Mouse (Mus musculus) forebrain, embryonic 11.5 days (tissue): ENCODE data around the gene Vdac1. TPM values are rescaled to one million over a fixed set of nuclear protein-coding genes. Genes with fewer than 3 reads are reported as not detected.
A peak's percentile ranks its signal among the peaks of the same experiment; 100 is the strongest.
"Not testable (repeated sequence)": the region's sequence is repeated elsewhere in the genome, so short reads cannot be mapped to it uniquely, and the experiment has no call there.

Experiments used
- ATAC-seq: fragments of 200-750 bp; cut with Nextera tagmentation; replicated peaks from 2 replicates; pipeline ENCODE4 v1.8.0; 2017; ENCODE audit warnings: moderate TSS enrichment; ENCODE audit not compliant: low FRiP score
- DNase-seq: peaks from one replicate; pipeline ENCODE4 v3.0.0-alpha.2; 2017; ENCODE audit warnings: low spot score
- H3K27ac ChIP-seq: fragments of 300-500 bp; sonication (generic); 2 replicates; pipeline ENCODE4 v1.5.1; 2014; ENCODE audit warnings: low read depth, low read length
- H3K27me3 ChIP-seq: fragments of 300-500 bp; sonication (generic); 2 replicates; pipeline ENCODE4 v1.6.1; 2014; ENCODE audit warnings: mild to moderate bottlenecking, low read length, mixed read lengths; ENCODE audit not compliant: control insufficient read depth, insufficient read depth
- H3K36me3 ChIP-seq: fragments of 300-500 bp; sonication (generic); 2 replicates; pipeline ENCODE4 v1.6.1; 2014; ENCODE audit warnings: mild to moderate bottlenecking, low read length, moderate library complexity, mixed read lengths; ENCODE audit not compliant: control insufficient read depth, insufficient read depth
- H3K4me1 ChIP-seq: fragments of 300-500 bp; sonication (generic); replicated peaks from 2 replicates; pipeline ENCODE4 v1.6.1; 2014; ENCODE audit warnings: low read length, mixed read lengths; ENCODE audit not compliant: control insufficient read depth, insufficient read depth
- H3K4me2 ChIP-seq: fragments of 300-500 bp; sonication (generic); 2 replicates; pipeline ENCODE4 v1.6.1; 2014; ENCODE audit warnings: low read depth, mild to moderate bottlenecking, low read length, moderate library complexity, mixed read lengths; ENCODE audit not compliant: severe bottlenecking
- H3K4me3 ChIP-seq: fragments of 300-500 bp; sonication (generic); 2 replicates; pipeline ENCODE4 v1.5.1; 2014; ENCODE audit warnings: low read depth, low read length
- H3K9ac ChIP-seq: fragments of 300-500 bp; sonication (generic); 2 replicates; pipeline ENCODE4 v1.6.1; 2014; ENCODE audit warnings: low read length
- H3K9me3 ChIP-seq: fragments of 300-500 bp; sonication (generic); 2 replicates; pipeline ENCODE4 v1.6.1; 2016; ENCODE audit warnings: low read length, mixed read lengths; ENCODE audit not compliant: control insufficient read depth
- WGBS: fragments of 180-500 bp; shearing (Covaris S2); extraction: QIAGEN DNeasy Blood & Tissue Kit; methylation state at CpG from one replicate; pipeline ENCODE4 v1.1.7; 2014; 5-methylcytosine and 5-hydroxymethylcytosine counted together
- polyA plus RNA-seq: library from polyadenylated mRNA; unstranded; fragments of >200 nt; fragmentation: Nextera tagmentation; extraction: Ambion mirVana; gene quantifications from 2 replicates; pipeline ENCODE4 v1.2.1, GENCODE M21; 2014

Vdac1 gene
- polyA plus RNA-seq, 1 experiment from 2014 or later: 198 TPM

- ATAC-seq: no peak
- H3K4me1 ChIP-seq: no peaks in the 10 kb centered on the region
- no peaks in the 10 kb centered on the region for H3K9me3 ChIP-seq
- no peak for DNase-seq
- H3K4me3 ChIP-seq: no peak overlapping the region
- no peaks in the 10 kb centered on the region for H3K36me3 ChIP-seq
- 84% methylated on average over 4 of the region's 4 CpGs for WGBS
- no peak overlapping the region for H3K9ac ChIP-seq
- no peaks in the 10 kb centered on the region for H3K27me3 ChIP-seq
- no peak overlapping the region for H3K27ac ChIP-seq
- H3K4me2 ChIP-seq: no peak overlapping the region
Measured at GRCm38 (mm10) chr11:52348156-52348555, 12.5 kb upstream of the Vdac1 start.

- Histone ChIP-seq H3K36me3 (no peaks in the 10 kb centered on the region), H3K9ac (no peak overlapping the region), H3K9me3 (no peaks in the 10 kb centered on the region), H3K27ac (no peak overlapping the region), H3K4me3 (no peak overlapping the region), H3K4me1 (no peaks in the 10 kb centered on the region), H3K4me2 (no peak overlapping the region), H3K27me3 (no peaks in the 10 kb centered on the region)
- DNase-seq: no peak
- ATAC-seq: no peak
- WGBS: 77% methylated on average over 3 of the region's 3 CpGs
Measured at GRCm38 (mm10) chr11:52348724-52349123, 11.9 kb upstream of the Vdac1 start.

GRCm38 (mm10) chr11:52350924-52351323, 9.7 kb upstream of the Vdac1 start:
- ATAC-seq (no peak), DNase-seq (peak; percentile 69)
- no peak overlapping the region for H3K4me3 ChIP-seq
- no peak overlapping the region for H3K27ac ChIP-seq
- H3K9me3 ChIP-seq: no peaks in the 10 kb centered on the region
- no peak overlapping the region for H3K9ac ChIP-seq
- no peaks in the 10 kb centered on the region for H3K36me3 ChIP-seq
- no peaks in the 10 kb centered on the region for H3K27me3 ChIP-seq
- no peaks in the 10 kb centered on the region for H3K4me1 ChIP-seq
- H3K4me2 ChIP-seq: no peak overlapping the region
- WGBS: 4% methylated on average over 9 of the region's 9 CpGs

- H3K27me3 ChIP-seq: no peaks in the 10 kb centered on the region
- no peaks in the 10 kb centered on the region for H3K9me3 ChIP-seq
- H3K36me3 ChIP-seq: no peaks in the 10 kb centered on the region
- DNase-seq (no peak), ATAC-seq (no peak)
- no peak overlapping the region for H3K27ac ChIP-seq
- no peaks in the 10 kb centered on the region for H3K4me1 ChIP-seq
- H3K9ac ChIP-seq: no peak overlapping the region
- no peak overlapping the region for H3K4me3 ChIP-seq
- H3K4me2 ChIP-seq: no peak overlapping the region
- WGBS: 79% methylated on average over 3 of the region's 3 CpGs
Measured at GRCm38 (mm10) chr11:52352271-52352670, 8.4 kb upstream of the Vdac1 start.

GRCm38 (mm10) chr11:52354644-52355043, 6.0 kb upstream of the Vdac1 start:
- Histone ChIP-seq H3K9me3 (no peaks in the 10 kb centered on the region), H3K27me3 (no peaks in the 10 kb centered on the region), H3K4me3 (no peak overlapping the region), H3K36me3 (no peaks in the 10 kb centered on the region), H3K4me2 (no peak overlapping the region), H3K4me1 (no peaks in the 10 kb centered on the region; the same call in 1 of the 2 replicates), H3K9ac (no peak overlapping the region), H3K27ac (no peak overlapping the region)
- WGBS: 85% methylated on average over 5 of the region's 5 CpGs
- DNase-seq (no peak), ATAC-seq (no peak)

GRCm38 (mm10) chr11:52355601-52356000, 5.1 kb upstream of the Vdac1 start:
- Histone ChIP-seq H3K4me1 (peaks cover 4% of the 10 kb centered on the region; the same call in 1 of the 2 replicates), H3K9me3 (no peaks in the 10 kb centered on the region), H3K4me2 (no peak overlapping the region), H3K27ac (no peak overlapping the region), H3K4me3 (no peak overlapping the region), H3K27me3 (no peaks in the 10 kb centered on the region), H3K36me3 (no peaks in the 10 kb centered on the region), H3K9ac (no peak overlapping the region)
- 87% methylated on average over 1 of the region's 1 CpGs for WGBS
- no peak for ATAC-seq
- no peak for DNase-seq

GRCm38 (mm10) chr11:52357091-52357490, 3.6 kb upstream of the Vdac1 start:
- H3K9me3 ChIP-seq, H3K36me3 ChIP-seq, H3K4me2 ChIP-seq, ATAC-seq, H3K4me3 ChIP-seq, DNase-seq, H3K9ac ChIP-seq, H3K27ac ChIP-seq, H3K4me1 ChIP-seq, H3K27me3 ChIP-seq: not testable (repeated sequence)
- 94% methylated on average over 5 of the region's 5 CpGs for WGBS

- no peak for ATAC-seq
- no peak for DNase-seq
- H3K9me3 ChIP-seq: no peaks in the 10 kb centered on the region
- no peak overlapping the region for H3K27ac ChIP-seq
- no peaks in the 10 kb centered on the region for H3K27me3 ChIP-seq
- no peak overlapping the region for H3K4me2 ChIP-seq
- 51% methylated on average over 4 of the region's 4 CpGs for WGBS
- no peak overlapping the region for H3K9ac ChIP-seq
- H3K4me3 ChIP-seq: no peak overlapping the region
- no peaks in the 10 kb centered on the region for H3K36me3 ChIP-seq
- H3K4me1 ChIP-seq: peaks cover 11% of the 10 kb centered on the region; the same call in 1 of the 2 replicates
Measured at GRCm38 (mm10) chr11:52358520-52358919, 2.1 kb upstream of the Vdac1 start.

GRCm38 (mm10) chr11:52359686-52360470, 782 bp upstream of the Vdac1 start:
- peak overlapping the region; percentile 95 for H3K9ac ChIP-seq
- peaks cover 11% of the 10 kb centered on the region; the same call in 1 of the 2 replicates for H3K4me1 ChIP-seq
- DNase-seq (no peak), ATAC-seq (no peak; the same call in 1 of the 2 replicates)
- peak overlapping the region; percentile 89 for H3K4me3 ChIP-seq
- no peaks in the 10 kb centered on the region for H3K27me3 ChIP-seq
- H3K27ac ChIP-seq: peak overlapping the region; percentile 77
- peak overlapping the region; percentile 94 for H3K4me2 ChIP-seq
- no peaks in the 10 kb centered on the region for H3K36me3 ChIP-seq
- H3K9me3 ChIP-seq: no peaks in the 10 kb centered on the region
- WGBS: 15% methylated on average over 22 of the region's 22 CpGs
